8 mouse cellular contexts compared by ENCODE assay signal in the genomic region with DNA sequence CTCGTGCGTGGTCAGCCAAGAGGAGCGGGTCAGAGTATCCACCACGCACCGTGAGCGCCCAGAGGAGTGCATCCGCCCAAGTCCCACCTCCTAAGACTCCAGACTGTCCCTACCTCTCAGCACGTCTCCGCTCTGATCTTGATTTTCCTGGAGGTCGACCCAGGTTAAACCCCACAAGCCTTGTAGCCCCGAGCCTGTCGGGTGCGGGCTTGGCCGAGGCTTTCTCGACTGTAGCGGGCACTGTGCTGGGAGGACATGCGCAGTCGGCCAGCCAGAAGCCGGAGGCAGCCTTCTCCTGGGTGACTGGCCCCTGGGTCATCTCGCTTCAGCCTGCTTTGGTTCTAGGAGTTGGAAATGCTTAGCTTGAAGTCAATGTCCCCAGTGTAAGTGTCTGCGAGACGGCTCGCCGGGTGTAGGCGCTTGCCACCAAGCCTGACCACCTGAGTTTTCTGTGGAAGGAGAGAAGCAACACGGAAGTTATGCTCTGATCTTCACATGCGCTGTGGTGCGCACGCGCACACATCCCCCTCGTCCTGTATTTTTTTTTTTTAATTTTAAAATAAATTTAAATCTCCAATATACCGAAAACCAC. TPM values are rescaled to one million over a fixed set of nuclear protein-coding genes. Genes with fewer than 3 reads are reported as not detected.
A peak's percentile ranks its signal among the peaks of the same experiment; 100 is the strongest.
DNase-seq lines count a peak whose midpoint lies in the region; ATAC-seq and TF ChIP-seq lines count a peak whose summit lies in the region.

No protein-coding gene starts in this region.

- ATAC-seq in cerebellum, adult (ENCODE audit: insufficient number of reproducible peaks, low FRiP score, low TSS enrichment) = peak; percentile 46; the same call in 1 of the 2 replicates
- peak; percentile 78 for ATAC-seq in midbrain, embryonic 13.5 days
- peak; percentile 28 for ATAC-seq in stomach, embryonic 15.5 days (ENCODE audit: insufficient read depth, low FRiP score, low read depth)

- 16% methylated on average over 32 of the region's 32 CpGs for WGBS in hindbrain, embryonic 10.5 days
- 23% methylated on average over 32 of the region's 32 CpGs for WGBS in midbrain, embryonic 13.5 days
- WGBS in stomach, embryonic 15.5 days = 13% methylated on average over 32 of the region's 32 CpGs

- peaks cover 17% of the 10 kb centered on the region for H3K27me3 ChIP-seq in hindbrain, embryonic 10.5 days (ENCODE audit: insufficient read depth, poor library complexity, severe bottlenecking)
- H3K27me3 ChIP-seq in midbrain, embryonic 13.5 days = peaks cover 13% of the 10 kb centered on the region; the same call in 1 of the 2 replicates
- H3K27me3 ChIP-seq in stomach, embryonic 15.5 days (replicated peaks) = 0 out of 2 replicates have a peak, but pooled peaks cover 3% of the 10 kb centered on the region

- H3K27ac ChIP-seq in ES-E14 (ENCODE audit: insufficient read depth, low read depth, low read length, poor library complexity, severe bottlenecking) = 0 out of 2 replicates have a peak overlapping the region, but pooled peaks have one; percentile 6
- peak overlapping the region; percentile 77 for H3K27ac ChIP-seq in hindbrain, embryonic 10.5 days
- peak overlapping the region; percentile 65; the same call in 1 of the 2 replicates for H3K27ac ChIP-seq in left cerebral cortex, adult 2 months
- H3K27ac ChIP-seq in midbrain, embryonic 13.5 days = no peak overlapping the region
- no peak overlapping the region for H3K27ac ChIP-seq in stomach, embryonic 15.5 days

- intact Hi-C loops in left cerebral cortex, adult 2 months (cut with DNase I) = loop anchor here (2.0 to 10.0 kb wide), 3 partner anchors 153 to 685 kb away; a partner anchor contains a TSS

- H3K9me3 ChIP-seq in ES-E14 (ENCODE audit: control insufficient read depth, insufficient read depth, low read depth, low read length) = no peaks in the 10 kb centered on the region
- H3K9me3 ChIP-seq in hindbrain, embryonic 10.5 days = no peaks in the 10 kb centered on the region
- H3K9me3 ChIP-seq in midbrain, embryonic 13.5 days = no peaks in the 10 kb centered on the region
- no peaks in the 10 kb centered on the region for H3K9me3 ChIP-seq in stomach, embryonic 15.5 days

- H3K4me3 ChIP-seq in ES-E14 (ENCODE audit: insufficient read depth in 1 of 2, low read depth in 1 of 2, low read length in 2 of 2, poor library complexity in 1 of 2, severe bottlenecking in 1 of 2) = peak overlapping the region; percentile 76 to 77
- H3K4me3 ChIP-seq in hindbrain, embryonic 10.5 days = peak overlapping the region; percentile 64
- peak overlapping the region; percentile 53 for H3K4me3 ChIP-seq in left cerebral cortex, adult 2 months
- peak overlapping the region; percentile 52 for H3K4me3 ChIP-seq in midbrain, embryonic 13.5 days (replicated peaks)
- H3K4me3 ChIP-seq in stomach, embryonic 15.5 days (replicated peaks) = peak overlapping the region; percentile 49

- H3K4me1 ChIP-seq in ES-E14 (ENCODE audit: control insufficient read depth in 2 of 2, insufficient read depth in 2 of 2, low read length in 2 of 2, poor library complexity in 1 of 2) = peaks cover 12 to 20% of the 10 kb centered on the region in 2 experiments
- peaks cover 20% of the 10 kb centered on the region for H3K4me1 ChIP-seq in hindbrain, embryonic 10.5 days (replicated peaks)
- peaks cover 14% of the 10 kb centered on the region for H3K4me1 ChIP-seq in midbrain, embryonic 13.5 days (replicated peaks)
- peaks cover 10% of the 10 kb centered on the region for H3K4me1 ChIP-seq in stomach, embryonic 15.5 days

- no peaks in the 10 kb centered on the region for H3K36me3 ChIP-seq in ES-E14 (ENCODE audit: control insufficient read depth, insufficient read depth, low read length, poor library complexity, severe bottlenecking)
- H3K36me3 ChIP-seq in hindbrain, embryonic 10.5 days = no peaks in the 10 kb centered on the region
- no peaks in the 10 kb centered on the region for H3K36me3 ChIP-seq in midbrain, embryonic 13.5 days
- no peaks in the 10 kb centered on the region for H3K36me3 ChIP-seq in stomach, embryonic 15.5 days

- peak overlapping the region; percentile 96 for H3K4me2 ChIP-seq in midbrain, embryonic 13.5 days (replicated peaks)
- peak overlapping the region; percentile 99 for H3K4me2 ChIP-seq in stomach, embryonic 15.5 days

- TF ChIP-seq CTCF in left cerebral cortex, adult 2 months (IDR thresholded peaks at IDR 0.05) = no peak

- DNase-seq in cerebellum, adult 11 months = no peak
- DNase-seq in ES-E14 (ENCODE audit: low read depth, low spot score) = peak; percentile 29
- peak; percentile 64 for DNase-seq in embryo, embryonic 11 days
- DNase-seq in hindbrain, embryonic 10.5 days (ENCODE audit: low spot score) = peak; percentile 60
- peak; percentile 39 to 41 for DNase-seq in left cerebral cortex, adult 2 months (ENCODE audit: extremely low spot score in 1 of 2, low spot score in 2 of 2)

- in situ Hi-C loops in ES-E14 (cut with MboI; ENCODE audit: low sequenced_read_pairs in 2 of 2, unreplicated experiment in 2 of 2) = loop anchor here (10.0 kb wide), 1 partner anchor 145 kb away; no protein-coding TSS in a partner anchor

- peak overlapping the region; percentile 88 for H3K9ac ChIP-seq in ES-E14 (ENCODE audit: insufficient read depth, low read depth, low read length, poor library complexity, severe bottlenecking)
- peak overlapping the region; percentile 71 for H3K9ac ChIP-seq in midbrain, embryonic 13.5 days (replicated peaks)
- H3K9ac ChIP-seq in stomach, embryonic 15.5 days = peak overlapping the region; percentile 39

TF ChIP-seq in ES-E14, 5 proteins besides CTCF, POLR2A, EP300 and RAD21:
- TF ChIP-seq ZC3H11A (IDR thresholded peaks at IDR 0.05; ENCODE audit: borderline replicate concordance, low read depth, low read length) = no peak
- TF ChIP-seq HCFC1 (IDR thresholded peaks at IDR 0.05; ENCODE audit: borderline replicate concordance, insufficient read depth, low read length) = no peak
- no peak for TF ChIP-seq CHD2 (IDR thresholded peaks at IDR 0.05; ENCODE audit: low read depth, low read length)
- TF ChIP-seq ZNF384 (IDR thresholded peaks at IDR 0.05; ENCODE audit: low read depth, low read length) = no peak
- no peak for TF ChIP-seq MAFK (IDR thresholded peaks at IDR 0.05; ENCODE audit: insufficient read depth, low read depth, low read length)
TF ChIP-seq in ES-E14: peak in this region for 0.

RNA-seq across cellular contexts. Expression of a gene that starts 50.2 kb away (rescaled TPM):
- total RNA-seq in ES-E14 (2012; rRNA removed) = 0.26 and 0.54 TPM in 2 replicates
- 0.10 and 0.42 TPM in 2 replicates for polyA plus RNA-seq in hindbrain, embryonic 10.5 days (2016; fragmentation: Nextera tagmentation; extraction: Ambion mirVana)
- 10 to 100 TPM; 47.7 to 48.6 TPM for total RNA-seq in left cerebral cortex, adult 2 months (2021)
- polyA plus RNA-seq in midbrain, embryonic 13.5 days (2015; fragmentation: Nextera tagmentation; extraction: Ambion mirVana) = 2.5 and 2.7 TPM in 2 replicates
- polyA plus RNA-seq in stomach, embryonic 15.5 days (2015; fragmentation: Nextera tagmentation; extraction: Ambion mirVana) = 0.76 and 1.4 TPM in 2 replicates

Comparison
In these comparisons a context has a peak if more than half of its experiments do, and no peak if none do; other contexts are left out.
1. ATAC-seq: peak in every context shown above with its lines; median percentile 78 in midbrain, embryonic 13.5 days; 46 in cerebellum, adult; 28 in stomach, embryonic 15.5 days.
2. H3K27ac ChIP-seq: peak in ES-E14 (single experiment), hindbrain, embryonic 10.5 days (single experiment) and left cerebral cortex, adult 2 months (single experiment); none in midbrain, embryonic 13.5 days (single experiment) and stomach, embryonic 15.5 days (single experiment).
3. Peak in every context shown above with its lines, with median percentiles within 50 percentile points of each other: H3K4me3 ChIP-seq and H3K9ac ChIP-seq.